Mouse (Mus musculus) kidney, postnatal 0 days (tissue): Measurements from ENCODE around the gene Tor1b. TPM values are rescaled to one million over a fixed set of nuclear protein-coding genes. Genes with fewer than 3 reads are reported as not detected.

Experiments
- ATAC-seq: fragments of 200-750 bp; cut with Nextera tagmentation; replicated peaks from 2 replicates; pipeline ENCODE4 v1.8.0; 2017; ENCODE audit warnings: low read depth, moderate number of reproducible peaks, moderate TSS enrichment, moderate library complexity; ENCODE audit not compliant: low FRiP score
- DNase-seq: peaks from one replicate; pipeline ENCODE4 v3.0.0-alpha.2; 2016; ENCODE audit warnings: low spot score
- H3K27ac ChIP-seq: fragments of 300-500 bp; sonication (generic); 2 replicates; pipeline ENCODE4 v1.5.1; 2014; ENCODE audit warnings: mild to moderate bottlenecking
- H3K27me3 ChIP-seq: fragments of 300-500 bp; sonication (generic); 2 replicates; pipeline ENCODE4 v1.6.1; 2014; ENCODE audit warnings: low read length, mixed read lengths; ENCODE audit not compliant: insufficient read depth
- H3K36me3 ChIP-seq: fragments of 300-500 bp; sonication (generic); 2 replicates; pipeline ENCODE4 v1.6.1; 2014; ENCODE audit warnings: low read length, mixed read lengths; ENCODE audit not compliant: insufficient read depth
- H3K4me1 ChIP-seq: fragments of 300-500 bp; sonication (generic); replicated peaks from 2 replicates; pipeline ENCODE4 v1.6.1; 2014; ENCODE audit warnings: antibody characterized with exemption, low read length, mixed read lengths; ENCODE audit not compliant: insufficient read depth
- H3K4me2 ChIP-seq: fragments of 300-500 bp; sonication (generic); 2 replicates; pipeline ENCODE4 v1.6.1; 2014; ENCODE audit warnings: mild to moderate bottlenecking, low read length, moderate library complexity, mixed read lengths
- H3K4me3 ChIP-seq: fragments of 300-500 bp; sonication (generic); replicated peaks from 2 replicates; pipeline ENCODE4 v1.5.1; 2014; ENCODE audit warnings: low read depth, low read length
- H3K9ac ChIP-seq: fragments of 300-500 bp; sonication (generic); 2 replicates; pipeline ENCODE4 v1.6.1; 2014; ENCODE audit warnings: low read depth, low read length
- H3K9me3 ChIP-seq: fragments of 300-500 bp; sonication (generic); replicated peaks from 2 replicates; pipeline ENCODE4 v1.6.1; 2016; ENCODE audit warnings: low read length, inconsistent platforms, mixed read lengths
- CTCF ChIP-seq: IDR thresholded peaks from 2 replicates; pipeline ENCODE4 v1.5.1; 2016; ENCODE audit warnings: antibody characterized with exemption, low read depth, mild to moderate bottlenecking, moderate library complexity
- WGBS: fragments of 180-500 bp; shearing (Covaris S2); extraction: QIAGEN DNeasy Blood & Tissue Kit; methylation state at CpG from one replicate; pipeline ENCODE4 v1.1.7; 2014; 5-methylcytosine and 5-hydroxymethylcytosine counted together
- polyA plus RNA-seq: library from polyadenylated mRNA; unstranded; fragments of >200 nt; fragmentation: Nextera tagmentation; extraction: Ambion mirVana; gene quantifications from 2 replicates; pipeline ENCODE4 v1.2.1, GENCODE M21; 2015

Gene Tor1b
- polyA plus RNA-seq, 1 experiment from 2014 or later = 34.8 TPM

GRCm38 (mm10) chr2:30966826-30967225 lies 14.1 kb downstream of the Tor1b start:
- TF ChIP-seq CTCF = no peak
- Histone ChIP-seq H3K27ac (no peak overlapping the region), H3K4me1 (peaks cover 10% of the 10 kb centered on the region), H3K9me3 (no peaks in the 10 kb centered on the region), H3K4me3 (peak overlapping the region; percentile 99), H3K4me2 (peak overlapping the region; percentile 74), H3K36me3 (peaks cover 19% of the 10 kb centered on the region), H3K9ac (peak overlapping the region; percentile 94), H3K27me3 (no peaks in the 10 kb centered on the region)
- 6% methylated on average over 16 of the region's 16 CpGs for WGBS
- ATAC-seq = 0 out of 2 replicates have a peak, but pooled peaks have one; percentile 16
- DNase-seq = no peak

- TF ChIP-seq CTCF = no peak
- WGBS = 2% methylated on average over 59 of the region's 59 CpGs
- Histone ChIP-seq H3K4me1 (peaks cover 10% of the 10 kb centered on the region), H3K27ac (peak within 1 kb of the TSS; percentile 82), H3K27me3 (no peaks in the 10 kb centered on the region), H3K9me3 (no peaks in the 10 kb centered on the region), H3K9ac (peak within 1 kb of the TSS; percentile 94), H3K36me3 (peaks cover 16% of the 10 kb centered on the region), H3K4me3 (peak within 1 kb of the TSS; percentile 99), H3K4me2 (peak within 1 kb of the TSS; percentile 74)
- peak; percentile 92 for ATAC-seq
- peak; percentile 95 for DNase-seq
Observed at GRCm38 (mm10) chr2:30967352-30968327, 14.9 kb downstream of the Tor1b start, which contains the start of gene Tor1a. Gene Tor1a (minus strand): TSS chr2:30967933.

- DNase-seq (peak; percentile 99), ATAC-seq (peak; percentile 97)
- H3K9me3 ChIP-seq = no peaks in the 10 kb centered on the region
- peak within 1 kb of the TSS; percentile 32; the same call in 1 of the 2 replicates for H3K27ac ChIP-seq
- H3K27me3 ChIP-seq = no peaks in the 10 kb centered on the region
- peak within 1 kb of the TSS; percentile 75 for H3K4me2 ChIP-seq
- H3K9ac ChIP-seq = peak within 1 kb of the TSS; percentile 70
- peak within 1 kb of the TSS; percentile 81 for H3K4me3 ChIP-seq
- H3K4me1 ChIP-seq = 0 out of 2 replicates have a peak, but pooled peaks cover 8% of the 10 kb centered on the region
- TF ChIP-seq CTCF = peak; percentile 45; the same call in 1 of the 2 replicates
- WGBS = under 1% methylated on average over 66 of the region's 66 CpGs
- peaks cover 22% of the 10 kb centered on the region for H3K36me3 ChIP-seq
Observed at GRCm38 (mm10) chr2:30981790-30982513, 29.2 kb downstream of the Tor1b start, which contains the start of the genes BC005624 and Usp20. Gene BC005624 (minus strand): TSS chr2:30982201. Gene Usp20 (plus strand): TSS chr2:30982279.

GRCm38 (mm10) chr2:30983024-30983423 lies 30.3 kb downstream of the Tor1b start:
- H3K27me3 ChIP-seq = no peaks in the 10 kb centered on the region
- H3K27ac ChIP-seq = no peak overlapping the region
- H3K9ac ChIP-seq = peak overlapping the region; percentile 57; the same call in 1 of the 2 replicates
- no peak for TF ChIP-seq CTCF
- H3K4me3 ChIP-seq = peak overlapping the region; percentile 81
- peak overlapping the region; percentile 75 for H3K4me2 ChIP-seq
- H3K4me1 ChIP-seq = 0 out of 2 replicates have a peak, but pooled peaks cover 8% of the 10 kb centered on the region
- no peak for ATAC-seq
- no peak for DNase-seq
- WGBS = 33% methylated on average over 7 of the region's 7 CpGs
- peaks cover 14% of the 10 kb centered on the region; the same call in 1 of the 2 replicates for H3K36me3 ChIP-seq
- H3K9me3 ChIP-seq = no peaks in the 10 kb centered on the region

- peak; percentile 51 for DNase-seq
- Histone ChIP-seq H3K4me2 (peak overlapping the region; percentile 25), H3K27me3 (no peaks in the 10 kb centered on the region), H3K27ac (peak overlapping the region; percentile 19; the same call in 1 of the 2 replicates), H3K4me3 (no peak overlapping the region), H3K9me3 (no peaks in the 10 kb centered on the region), H3K36me3 (no peaks in the 10 kb centered on the region), H3K4me1 (0 out of 2 replicates have a peak, but pooled peaks cover 8% of the 10 kb centered on the region), H3K9ac (no peak overlapping the region)
- TF ChIP-seq CTCF = no peak
- ATAC-seq = no peak
- 26% methylated on average over 17 of the region's 17 CpGs for WGBS
Observed at GRCm38 (mm10) chr2:30985111-30986020, 32.6 kb downstream of the Tor1b start.
